Mouse (Mus musculus): ENCODE results near the gene Pfkfb3.

- no peak for TF ChIP-seq CTCF (IDR thresholded peaks at IDR 0.05; ENCODE audit: low read depth)
- no peak for TF ChIP-seq EP300 (IDR thresholded peaks at IDR 0.05; ENCODE audit: low read depth)
Measured at GRCm38 (mm10) chr2:11438231-11438954, 115.5 kb downstream of the Pfkfb3 start.
